Mouse (Mus musculus): ENCODE measurements at regions not wholly inside any gene's neighbourhood (a gene's known extent, or its start where the extent isn't known, plus 50 kb on each side); places are given as distances from the start of the nearest gene placed in this dataset.

GRCm38 (mm10) chr2:146745012-146745682 lies 110.5 kb upstream of the Kiz start:
- no peaks in the 10 kb centered on the region for H3K36me3 ChIP-seq (replicated peaks in 1 of 2; ENCODE audit: control insufficient read depth in 1 of 2, insufficient read depth in 1 of 2, low read length in 1 of 2)
- TF ChIP-seq ZMIZ1 (IDR thresholded peaks at IDR 0.05; ENCODE audit: low read depth, low read length) (no peak), MYC (IDR thresholded peaks at IDR 0.05; ENCODE audit: low read depth, low read length) (no peak), TCF12 (IDR thresholded peaks at IDR 0.05; ENCODE audit: low read depth, low read length) (no peak), POLR2AphosphoS2 (IDR thresholded peaks at IDR 0.05; ENCODE audit: low read depth, low read length) (no peak), ZNF384 (IDR thresholded peaks at IDR 0.05; ENCODE audit: low read depth, low read length) (no peak), USF2 (conservative IDR thresholded peaks at IDR 0.05; ENCODE audit: low read depth, low read length) (no peak), MAZ (IDR thresholded peaks at IDR 0.05; ENCODE audit: low read depth, low read length) (no peak), CHD2 (IDR thresholded peaks at IDR 0.05; ENCODE audit: low read length) (no peak)
- H3K4me3 ChIP-seq (replicated peaks in 1 of 3; ENCODE audit: low read depth in 2 of 3, low read length in 2 of 3, poor library complexity in 1 of 3): no peak overlapping the region
- H3K9ac ChIP-seq (ENCODE audit: insufficient read depth, low read depth): no peak overlapping the region
- no peaks in the 10 kb centered on the region for H3K9me3 ChIP-seq (replicated peaks; ENCODE audit: low read length)
- DNase-seq (ENCODE audit: extremely low read depth): no peak
- in situ Hi-C loops (cut with MboI; ENCODE audit: low pct_ligation_motif_present, low pct_unique_long_range_greater_than_20kb, low sequenced_read_pairs) (no loop called here), dilution Hi-C loops (cut with MboI; ENCODE audit: extremely low pct_ligation_motif_present, extremely low pct_unique_long_range_greater_than_20kb, low sequenced_read_pairs) (no loop called here)
- no peak overlapping the region for H3K27ac ChIP-seq (ENCODE audit: insufficient read depth, low read depth)
- no peaks in the 10 kb centered on the region for H3K27me3 ChIP-seq (replicated peaks)
- H3K4me1 ChIP-seq (ENCODE audit: control insufficient read depth in 1 of 2, insufficient read depth in 2 of 2): no peaks in the 10 kb centered on the region
- H3K79me2 ChIP-seq (replicated peaks; ENCODE audit: control insufficient read depth, extremely low read depth, insufficient read depth, poor library complexity, severe bottlenecking): no peaks in the 10 kb centered on the region
- no peak overlapping the region for H3K4me2 ChIP-seq (ENCODE audit: insufficient read depth, low read depth, poor library complexity, severe bottlenecking)

DNA sequence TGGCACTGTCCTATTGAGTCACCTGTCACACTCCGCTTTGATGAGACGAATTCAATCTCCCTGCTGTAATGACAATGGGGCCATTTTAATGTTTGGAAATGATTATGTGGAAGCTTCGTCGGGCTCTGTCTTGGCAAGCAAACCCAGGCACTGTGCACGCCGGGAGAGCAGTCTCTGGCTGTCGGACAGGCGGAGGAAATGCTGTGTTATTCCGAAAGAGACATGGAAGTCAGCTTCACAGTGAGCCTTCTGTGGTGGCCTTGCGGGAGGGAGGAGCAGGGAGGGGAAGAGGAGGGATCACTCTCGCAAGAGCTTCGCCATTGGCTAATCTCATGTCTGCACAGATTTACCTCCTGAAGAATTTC lies 110.0 kb upstream of the Kiz start:
- TF ChIP-seq CHD2 (IDR thresholded peaks at IDR 0.05; ENCODE audit: low read length) (no peak), RCOR1 (conservative IDR thresholded peaks at IDR 0.05; ENCODE audit: low read depth, low read length) (no peak), ZMIZ1 (IDR thresholded peaks at IDR 0.05; ENCODE audit: low read depth, low read length) (no peak), NRF1 (IDR thresholded peaks at IDR 0.05; ENCODE audit: low read depth, low read length) (no peak), MXI1 (IDR thresholded peaks at IDR 0.05; ENCODE audit: low read depth, low read length) (no peak), TBP (conservative IDR thresholded peaks at IDR 0.05; ENCODE audit: low read depth, low read length) (no peak)
- DNase-seq (ENCODE audit: extremely low read depth): no peak
- Histone ChIP-seq H3K27me3 (replicated peaks) (no peaks in the 10 kb centered on the region), H3K9ac (ENCODE audit: insufficient read depth, low read depth) (no peak overlapping the region), H3K27ac (ENCODE audit: insufficient read depth, low read depth) (no peak overlapping the region), H3K4me3 (replicated peaks in 1 of 3; ENCODE audit: low read depth in 2 of 3, low read length in 2 of 3, poor library complexity in 1 of 3) (no peak overlapping the region), H3K79me2 (replicated peaks; ENCODE audit: control insufficient read depth, extremely low read depth, insufficient read depth, poor library complexity, severe bottlenecking) (no peaks in the 10 kb centered on the region), H3K36me3 (replicated peaks in 1 of 2; ENCODE audit: control insufficient read depth in 1 of 2, insufficient read depth in 1 of 2, low read length in 1 of 2) (no peaks in the 10 kb centered on the region), H3K4me2 (ENCODE audit: insufficient read depth, low read depth, poor library complexity, severe bottlenecking) (no peak overlapping the region), H3K4me1 (ENCODE audit: control insufficient read depth in 1 of 2, insufficient read depth in 2 of 2) (no peaks in the 10 kb centered on the region), H3K9me3 (replicated peaks; ENCODE audit: low read length) (no peaks in the 10 kb centered on the region)
- in situ Hi-C loops (cut with MboI; ENCODE audit: low pct_ligation_motif_present, low pct_unique_long_range_greater_than_20kb, low sequenced_read_pairs): no loop called here
- dilution Hi-C loops (cut with MboI; ENCODE audit: extremely low pct_ligation_motif_present, extremely low pct_unique_long_range_greater_than_20kb, low sequenced_read_pairs): no loop called here

DNA sequence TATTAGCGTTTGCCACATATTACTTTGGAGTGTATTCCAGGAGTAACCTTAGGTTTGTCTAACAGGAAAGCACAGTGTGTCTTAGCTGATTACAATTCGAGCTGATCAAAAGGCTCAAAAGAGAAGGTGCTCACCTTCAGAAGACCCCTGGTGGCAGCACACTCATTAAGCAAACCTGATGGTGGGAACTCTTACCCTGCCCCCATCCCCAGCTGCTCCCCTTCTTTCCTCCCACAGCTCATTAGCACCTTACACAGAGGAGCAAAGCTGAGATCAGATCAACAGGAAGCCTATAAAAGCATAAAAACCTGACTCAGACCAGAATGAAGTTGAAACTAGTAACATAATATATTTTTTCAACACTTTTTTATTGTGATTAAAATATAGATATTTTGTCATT lies 101.7 kb upstream of the Kiz start:
- H3K9ac ChIP-seq (ENCODE audit: insufficient read depth, low read depth): no peak overlapping the region
- in situ Hi-C loops (cut with MboI; ENCODE audit: low pct_ligation_motif_present, low pct_unique_long_range_greater_than_20kb, low sequenced_read_pairs): no loop called here
- dilution Hi-C loops (cut with MboI; ENCODE audit: extremely low pct_ligation_motif_present, extremely low pct_unique_long_range_greater_than_20kb, low sequenced_read_pairs): no loop called here
- no peak overlapping the region for H3K4me3 ChIP-seq (replicated peaks in 1 of 3; ENCODE audit: low read depth in 2 of 3, low read length in 2 of 3, poor library complexity in 1 of 3)
- no peaks in the 10 kb centered on the region for H3K4me1 ChIP-seq (ENCODE audit: control insufficient read depth in 1 of 2, insufficient read depth in 2 of 2)
- H3K36me3 ChIP-seq (replicated peaks in 1 of 2; ENCODE audit: control insufficient read depth in 1 of 2, insufficient read depth in 1 of 2, low read length in 1 of 2): no peaks in the 10 kb centered on the region
- H3K79me2 ChIP-seq (replicated peaks; ENCODE audit: control insufficient read depth, extremely low read depth, insufficient read depth, poor library complexity, severe bottlenecking): no peaks in the 10 kb centered on the region
- TF ChIP-seq PAX5 (IDR thresholded peaks at IDR 0.05; ENCODE audit: low read length): no peak
- no peak for TF ChIP-seq ZMIZ1 (IDR thresholded peaks at IDR 0.05; ENCODE audit: low read depth, low read length)
- no peak for TF ChIP-seq KAT2A (IDR thresholded peaks at IDR 0.05; ENCODE audit: insufficient replicate concordance, low read length)
- no peak for TF ChIP-seq MXI1 (IDR thresholded peaks at IDR 0.05; ENCODE audit: low read depth, low read length)
- no peak for TF ChIP-seq MAFK (IDR thresholded peaks at IDR 0.05; ENCODE audit: insufficient replicate concordance, low read length)
- TF ChIP-seq POLR2AphosphoS2 (IDR thresholded peaks at IDR 0.05; ENCODE audit: low read depth, low read length): no peak
- no peak for TF ChIP-seq ZC3H11A (IDR thresholded peaks at IDR 0.05; ENCODE audit: low read depth, low read length)
- no peak for TF ChIP-seq POLR2A (IDR thresholded peaks at IDR 0.05; ENCODE audit: low read depth, low read length)
- no peak for TF ChIP-seq ELF1 (IDR thresholded peaks at IDR 0.05; ENCODE audit: low read depth, low read length)
- no peak for TF ChIP-seq USF1 (IDR thresholded peaks at IDR 0.05; ENCODE audit: low read depth, low read length)
- no peak for TF ChIP-seq JUN (IDR thresholded peaks at IDR 0.05; ENCODE audit: insufficient read depth, low read depth, low read length)
- no peak for TF ChIP-seq MEF2A (IDR thresholded peaks at IDR 0.05; ENCODE audit: borderline replicate concordance, low read depth, low read length)
- TF ChIP-seq CTCF (conservative IDR thresholded peaks at IDR 0.05 in 1 of 2, IDR thresholded peaks at IDR 0.05 in 1 of 2; ENCODE audit: low read depth in 2 of 2, low read length in 2 of 2): no peak
- no peak for TF ChIP-seq SMC3 (IDR thresholded peaks at IDR 0.05; ENCODE audit: low read depth, low read length)
- DNase-seq (ENCODE audit: extremely low read depth): no peak
- no peak overlapping the region for H3K27ac ChIP-seq (ENCODE audit: insufficient read depth, low read depth)
- no peak overlapping the region for H3K4me2 ChIP-seq (ENCODE audit: insufficient read depth, low read depth, poor library complexity, severe bottlenecking)
- H3K27me3 ChIP-seq (replicated peaks): no peaks in the 10 kb centered on the region
- H3K9me3 ChIP-seq (replicated peaks; ENCODE audit: low read length): no peaks in the 10 kb centered on the region

All from CH12.LX (cell line).